Mouse (Mus musculus) stomach, postnatal 0 days (tissue): ENCODE data around the gene Afap1l2. TPM values are rescaled to one million over a fixed set of nuclear protein-coding genes. Genes with fewer than 3 reads are reported as not detected.

ENCODE experiments used
- ATAC-seq: fragments of 200-750 bp; cut with Nextera tagmentation; 2 replicates; pipeline ENCODE4 v1.8.0; 2017; ENCODE audit not compliant: low FRiP score, low TSS enrichment
- DNase-seq: peaks from one replicate; pipeline ENCODE4 v3.0.0-alpha.2; 2016; ENCODE audit warnings: low spot score
- H3K27ac ChIP-seq: fragments of 300-500 bp; sonication (generic); replicated peaks from 2 replicates; pipeline ENCODE4 v1.5.1; 2014; ENCODE audit warnings: mild to moderate bottlenecking, control low read depth
- H3K27me3 ChIP-seq: fragments of 300-500 bp; sonication (generic); 2 replicates; pipeline ENCODE4 v1.6.1; 2014; ENCODE audit warnings: low read length; ENCODE audit not compliant: control insufficient read depth, insufficient read depth
- H3K36me3 ChIP-seq: fragments of 300-500 bp; sonication (generic); 2 replicates; pipeline ENCODE4 v1.6.1; 2014; ENCODE audit warnings: low read length, mixed read lengths; ENCODE audit not compliant: control insufficient read depth, insufficient read depth
- H3K4me1 ChIP-seq: fragments of 300-500 bp; sonication (generic); replicated peaks from 2 replicates; pipeline ENCODE4 v1.6.1; 2014; ENCODE audit warnings: antibody characterized with exemption; ENCODE audit not compliant: control insufficient read depth, insufficient read depth
- H3K4me2 ChIP-seq: fragments of 300-500 bp; sonication (generic); replicated peaks from 2 replicates; pipeline ENCODE4 v1.6.1; 2014; ENCODE audit warnings: low read depth, mild to moderate bottlenecking, control low read depth, moderate library complexity
- H3K4me3 ChIP-seq: fragments of 300-500 bp; sonication (generic); 2 replicates; pipeline ENCODE4 v1.5.1; 2014; ENCODE audit warnings: low read depth, low read length, control low read depth
- H3K9ac ChIP-seq: fragments of 300-500 bp; sonication (generic); 2 replicates; pipeline ENCODE4 v1.6.1; 2014; ENCODE audit warnings: mild to moderate bottlenecking, low read length, control low read depth, mixed read lengths
- H3K9me3 ChIP-seq: fragments of 300-500 bp; sonication (generic); 2 replicates; pipeline ENCODE4 v1.6.1; 2016; ENCODE audit warnings: low read length; ENCODE audit not compliant: control insufficient read depth
- CTCF ChIP-seq: IDR thresholded peaks from 2 replicates; pipeline ENCODE4 v1.5.1; 2016; ENCODE audit warnings: antibody characterized with exemption, low read depth, mild to moderate bottlenecking, moderate library complexity
- EP300 ChIP-seq: optimal IDR thresholded peaks from 2 replicates; pipeline ENCODE3; 2016; ENCODE audit warnings: antibody characterized with exemption
- WGBS: fragments of 180-500 bp; shearing (Covaris S2); extraction: QIAGEN DNeasy Blood & Tissue Kit; methylation state at CpG from one replicate; pipeline ENCODE4 v1.1.7; 2014; 5-methylcytosine and 5-hydroxymethylcytosine counted together
- polyA plus RNA-seq: library from polyadenylated mRNA; unstranded; fragments of >200 nt; fragmentation: Nextera tagmentation; extraction: Ambion mirVana; gene quantifications from 2 replicates; pipeline ENCODE4 v1.2.1, GENCODE M21; 2015

Gene Afap1l2
- polyA plus RNA-seq, 1 experiment from 2014 or later, result 9.0 TPM

DNA sequence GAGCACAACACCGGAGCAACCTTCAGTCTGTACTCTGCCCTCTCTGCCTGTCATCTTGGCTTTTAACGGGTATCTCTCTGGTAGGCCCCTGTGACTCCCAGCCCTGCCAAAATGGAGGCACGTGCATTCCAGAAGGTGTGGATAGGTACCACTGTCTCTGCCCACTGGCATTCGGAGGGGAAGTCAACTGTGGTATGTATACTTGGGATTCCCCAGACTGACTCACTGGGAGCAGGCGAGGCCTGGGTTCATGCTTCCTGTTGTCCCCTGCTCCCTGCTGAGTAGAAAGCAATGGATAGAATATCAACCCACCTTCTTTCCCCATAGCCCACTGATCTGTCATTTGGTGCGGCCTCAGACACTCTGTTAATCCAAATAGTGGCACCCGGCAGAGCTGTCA lies 102.6 kb downstream of the Afap1l2 start:
- H3K27me3 ChIP-seq, result no peaks in the 10 kb centered on the region
- H3K4me2 ChIP-seq, result no peak overlapping the region
- H3K4me1 ChIP-seq, result no peaks in the 10 kb centered on the region
- H3K27ac ChIP-seq, result no peak overlapping the region
- H3K36me3 ChIP-seq, result no peaks in the 10 kb centered on the region
- H3K4me3 ChIP-seq, result no peak overlapping the region
- H3K9me3 ChIP-seq, result no peaks in the 10 kb centered on the region
- H3K9ac ChIP-seq, result no peak overlapping the region
- 88% methylated on average over 7 of the region's 7 CpGs for WGBS
- DNase-seq, result no peak
- no peak for TF ChIP-seq EP300
- TF ChIP-seq CTCF, result no peak
- no peak for ATAC-seq

- no peak for ATAC-seq
- TF ChIP-seq EP300, result no peak
- no peak for TF ChIP-seq CTCF
- Histone ChIP-seq H3K9me3 (no peaks in the 10 kb centered on the region), H3K27ac (no peak overlapping the region), H3K9ac (no peak overlapping the region), H3K4me2 (no peak overlapping the region), H3K27me3 (no peaks in the 10 kb centered on the region), H3K36me3 (no peaks in the 10 kb centered on the region), H3K4me1 (no peaks in the 10 kb centered on the region), H3K4me3 (no peak overlapping the region)
- DNase-seq, result no peak
- 70% methylated on average over 3 of the region's 3 CpGs for WGBS
These were observed 103.9 kb downstream of the Afap1l2 start for GRCm38 (mm10) chr19:56904095-56904494.

DNA sequence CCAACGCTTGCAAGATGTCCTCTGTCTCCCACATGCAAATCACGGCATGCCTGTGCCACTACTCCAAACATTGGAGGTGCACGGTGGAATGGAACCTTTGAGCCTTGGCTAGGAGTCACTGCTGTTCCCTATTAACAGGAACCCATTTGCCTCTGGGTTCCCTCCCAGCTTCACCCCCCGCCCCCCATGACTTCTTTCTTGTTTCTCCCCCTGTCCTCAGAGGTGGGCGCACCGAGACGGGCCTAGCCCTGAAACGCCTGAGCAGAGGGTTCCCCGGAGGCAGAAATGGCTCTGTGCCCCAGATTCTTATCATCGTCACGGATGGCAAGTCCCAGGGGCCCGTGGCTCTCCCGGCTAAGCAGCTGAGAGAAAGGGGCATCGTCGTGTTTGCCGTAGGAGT lies 110.4 kb downstream of the Afap1l2 start:
- Histone ChIP-seq H3K9me3 (no peaks in the 10 kb centered on the region), H3K9ac (no peak overlapping the region), H3K27ac (no peak overlapping the region), H3K4me2 (no peak overlapping the region), H3K4me1 (no peaks in the 10 kb centered on the region), H3K27me3 (no peaks in the 10 kb centered on the region), H3K4me3 (no peak overlapping the region), H3K36me3 (no peaks in the 10 kb centered on the region)
- 87% methylated on average over 16 of the region's 16 CpGs for WGBS
- ATAC-seq (no peak), DNase-seq (no peak)
- no peak for TF ChIP-seq CTCF

DNA sequence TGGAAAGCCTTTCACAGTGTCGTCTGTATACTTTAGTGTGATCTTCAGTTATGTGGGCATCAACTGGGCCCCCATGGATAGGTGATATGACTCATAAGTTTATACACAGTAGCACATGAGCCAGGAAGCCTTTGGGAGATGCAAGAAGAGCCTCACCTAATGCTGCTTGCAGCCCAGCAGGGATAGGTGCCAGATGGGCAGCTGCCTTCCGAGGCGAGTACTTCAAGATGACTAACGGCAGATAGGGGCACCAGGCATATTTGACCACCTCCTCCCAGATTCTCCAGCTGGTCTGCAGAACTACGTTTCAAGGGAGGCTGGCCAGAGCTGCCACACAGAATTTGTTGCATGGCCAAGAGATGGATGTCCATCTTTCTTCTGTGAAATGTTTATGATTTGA lies 114.7 kb downstream of the Afap1l2 start:
- no peak for DNase-seq
- H3K27ac ChIP-seq, result no peak overlapping the region
- no peak overlapping the region for H3K4me2 ChIP-seq
- no peaks in the 10 kb centered on the region for H3K4me1 ChIP-seq
- H3K27me3 ChIP-seq, result no peaks in the 10 kb centered on the region
- 70% methylated on average over 5 of the region's 5 CpGs for WGBS
- no peak overlapping the region for H3K9ac ChIP-seq
- TF ChIP-seq CTCF (no peak), EP300 (no peak)
- H3K36me3 ChIP-seq, result no peaks in the 10 kb centered on the region
- H3K9me3 ChIP-seq, result no peaks in the 10 kb centered on the region
- no peak for ATAC-seq
- H3K4me3 ChIP-seq, result no peak overlapping the region

DNA sequence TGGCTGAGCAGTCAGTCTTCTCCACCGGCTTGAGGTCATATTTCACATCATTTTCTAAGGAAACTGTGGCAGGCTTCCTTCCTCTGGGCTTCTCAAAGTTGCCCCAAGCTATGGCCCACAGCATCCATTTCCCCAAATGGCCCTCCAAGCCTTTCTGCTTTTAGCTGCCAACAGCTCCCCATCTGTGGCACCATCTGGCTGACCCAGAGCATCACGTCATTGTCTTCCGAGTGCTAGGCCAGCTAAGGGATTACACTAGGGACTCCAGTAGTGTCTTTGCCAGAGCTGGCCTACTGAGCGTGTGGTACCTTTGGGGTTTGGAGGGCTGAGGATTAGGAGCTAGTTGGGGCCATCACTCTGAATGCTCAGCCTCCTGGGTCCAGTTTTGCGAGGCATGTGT lies 115.4 kb downstream of the Afap1l2 start:
- H3K27ac ChIP-seq, result no peak overlapping the region

GRCm38 (mm10) chr19:56891438-56891837 lies 116.6 kb downstream of the Afap1l2 start:
- ATAC-seq, result no peak
- WGBS, result 50% methylated on average over 2 of the region's 2 CpGs

More for the DNA sequence above, 115.4 kb downstream of the Afap1l2 start:
- Histone ChIP-seq H3K9ac (no peak overlapping the region), H3K4me1 (no peaks in the 10 kb centered on the region), H3K36me3 (no peaks in the 10 kb centered on the region), H3K9me3 (no peaks in the 10 kb centered on the region), H3K4me3 (no peak overlapping the region), H3K4me2 (no peak overlapping the region), H3K27me3 (no peaks in the 10 kb centered on the region)
- 86% methylated on average over 5 of the region's 5 CpGs for WGBS
- no peak for TF ChIP-seq CTCF
- no peak for TF ChIP-seq EP300
- ATAC-seq (no peak), DNase-seq (no peak)

More at GRCm38 (mm10) chr19:56891438-56891837, 116.6 kb downstream of the Afap1l2 start:
- Histone ChIP-seq H3K4me3 (no peak overlapping the region), H3K4me2 (no peak overlapping the region), H3K9ac (no peak overlapping the region), H3K27me3 (no peaks in the 10 kb centered on the region), H3K4me1 (no peaks in the 10 kb centered on the region), H3K9me3 (no peaks in the 10 kb centered on the region), H3K27ac (no peak overlapping the region), H3K36me3 (no peaks in the 10 kb centered on the region)
- no peak for TF ChIP-seq EP300
- no peak for TF ChIP-seq CTCF
- DNase-seq, result no peak
